Mouse (Mus musculus): Measurements from ENCODE around the gene Hydin.
A peak's percentile ranks its signal among the peaks of the same experiment; 100 is the strongest.
"Not testable (repeated sequence)": the region's sequence is repeated elsewhere in the genome, so short reads cannot be mapped to it uniquely, and the experiment has no call there.

Hydin gene

GRCm38 (mm10) chr8:110522495-110522894 lies 255.7 kb downstream of the Hydin start:
- DNase-seq (ENCODE audit: low read depth, low spot score), result not testable (repeated sequence)

GRCm38 (mm10) chr8:110522985-110523384 lies 256.2 kb downstream of the Hydin start:
- no peak for DNase-seq (ENCODE audit: low read depth, low spot score)

- peak; percentile 11 for DNase-seq (ENCODE audit: low read depth, low spot score)
Measured at GRCm38 (mm10) chr8:110525229-110525628, 258.5 kb downstream of the Hydin start.

- no peak for DNase-seq (ENCODE audit: low read depth, low spot score)
Measured at GRCm38 (mm10) chr8:110530008-110530762, 263.4 kb downstream of the Hydin start.

- DNase-seq (ENCODE audit: low read depth, low spot score), result no peak
Measured at GRCm38 (mm10) chr8:110533781-110534180, 267.0 kb downstream of the Hydin start.

GRCm38 (mm10) chr8:110537849-110538248 lies 271.1 kb downstream of the Hydin start:
- no peak for DNase-seq (ENCODE audit: low read depth, low spot score)

- no peak for DNase-seq (ENCODE audit: low read depth, low spot score)
Measured at GRCm38 (mm10) chr8:110550343-110550742, 283.6 kb downstream of the Hydin start.

GRCm38 (mm10) chr8:110552111-110552510 lies 285.3 kb downstream of the Hydin start:
- DNase-seq (ENCODE audit: low read depth, low spot score), result not testable (repeated sequence)

GRCm38 (mm10) chr8:110592641-110593040 lies 325.9 kb downstream of the Hydin start:
- no peak for DNase-seq (ENCODE audit: low read depth, low spot score)

GRCm38 (mm10) chr8:110594164-110594563 lies 327.4 kb downstream of the Hydin start:
- DNase-seq (ENCODE audit: low read depth, low spot score), result no peak

GRCm38 (mm10) chr8:110604556-110604955 lies 337.8 kb downstream of the Hydin start:
- peak; percentile 49 for DNase-seq (ENCODE audit: low read depth, low spot score)

GRCm38 (mm10) chr8:110605401-110606015 lies 338.7 kb downstream of the Hydin start:
- DNase-seq (ENCODE audit: low read depth, low spot score), result no peak

GRCm38 (mm10) chr8:110615730-110616129 lies 349.0 kb downstream of the Hydin start:
- DNase-seq (ENCODE audit: low read depth, low spot score), result no peak

GRCm38 (mm10) chr8:110617801-110618358 lies 351.1 kb downstream of the Hydin start:
- peak; percentile 2 for DNase-seq (ENCODE audit: low read depth, low spot score)

- peak; percentile 95 for DNase-seq (ENCODE audit: low read depth, low spot score)
Measured at GRCm38 (mm10) chr8:110618391-110619207, 351.8 kb downstream of the Hydin start, which contains the start of gene Vac14. Gene Vac14 (plus strand): TSS chr8:110618585.

GRCm38 (mm10) chr8:110619208-110619574 lies 352.4 kb downstream of the Hydin start:
- no peak for DNase-seq (ENCODE audit: low read depth, low spot score)

GRCm38 (mm10) chr8:110619919-110620318 lies 353.1 kb downstream of the Hydin start:
- DNase-seq (ENCODE audit: low read depth, low spot score), result no peak

- no peak for DNase-seq (ENCODE audit: low read depth, low spot score)
Measured at GRCm38 (mm10) chr8:110626431-110626830, 359.7 kb downstream of the Hydin start.

GRCm38 (mm10) chr8:110629245-110630063 lies 362.7 kb downstream of the Hydin start:
- peak; percentile 56 for DNase-seq (ENCODE audit: low read depth, low spot score)

- no peak for DNase-seq (ENCODE audit: low read depth, low spot score)
Measured at GRCm38 (mm10) chr8:110630079-110630478, 363.3 kb downstream of the Hydin start.

- DNase-seq (ENCODE audit: low read depth, low spot score), result no peak
Measured at GRCm38 (mm10) chr8:110630571-110631071, 363.8 kb downstream of the Hydin start.

Data from mesoderm, embryonic 11.5 days (tissue).